9 mouse cellular contexts compared by ENCODE assay signal in genomic region chr1:195241496-195241895, GRCm38 (mm10).
DNase-seq lines count a peak whose midpoint lies in the region; ATAC-seq lines count a peak whose summit lies in the region.
"Had no signal": no experiment of that assay in that cellular context is flagged by ENCODE, and none has a peak within 500 bp of the region (broad histone marks: within the 10 kb centered on the region; RNA-seq: fewer than 3 reads in every experiment).

No protein-coding gene starts in this region.

- no peaks in the 10 kb centered on the region for H3K4me1 ChIP-seq in kidney, embryonic 14.5 days (ENCODE audit: control insufficient read depth, insufficient read depth, low read length)
- H3K4me1 ChIP-seq in embryonic facial prominence, embryonic 10.5 days, result no peaks in the 10 kb centered on the region
- H3K4me1 ChIP-seq: stomach, embryonic 15.5 days had no signal

- 6% methylated on average over 30 of the region's 30 CpGs for WGBS in kidney, embryonic 14.5 days
- WGBS in embryonic facial prominence, embryonic 10.5 days, result 3% methylated on average over 30 of the region's 30 CpGs

- peak; percentile 85 for DNase-seq in kidney, adult 11 months
- peak; percentile 93 for DNase-seq in adrenal gland, adult 8-10 months
- peak; percentile 100 for DNase-seq in embryonic facial prominence, embryonic 10.5 days (ENCODE audit: low spot score)
- DNase-seq in hindlimb bud, embryonic 11.5 days (ENCODE audit: extremely low spot score, low read depth, low spot score), result peak; percentile 100
- DNase-seq in left cerebral cortex, postnatal 4 days, result peak; percentile 97
- peak; percentile 97 for DNase-seq in retina, postnatal 7 days (ENCODE audit: low read depth, low spot score)
- peak; percentile 100 for DNase-seq in urinary bladder, adult 2 months (ENCODE audit: low spot score)

- no peak overlapping the region for H3K4me2 ChIP-seq in kidney, embryonic 14.5 days (replicated peaks; ENCODE audit: low read depth, low read length)
- H3K4me2 ChIP-seq: stomach, embryonic 15.5 days had no signal

- no peaks in the 10 kb centered on the region for H3K27me3 ChIP-seq in kidney, embryonic 14.5 days (ENCODE audit: control insufficient read depth, insufficient read depth, low read length)
- no peaks in the 10 kb centered on the region for H3K27me3 ChIP-seq in embryonic facial prominence, embryonic 10.5 days (replicated peaks; ENCODE audit: low read depth, poor library complexity, severe bottlenecking)
- H3K27me3 ChIP-seq: stomach, embryonic 15.5 days had no signal

- no peaks in the 10 kb centered on the region for H3K36me3 ChIP-seq in kidney, embryonic 14.5 days (ENCODE audit: control insufficient read depth, insufficient read depth, low read length)
- H3K36me3 ChIP-seq in embryonic facial prominence, embryonic 10.5 days (replicated peaks), result no peaks in the 10 kb centered on the region
- H3K36me3 ChIP-seq: stomach, embryonic 15.5 days had no signal

- no peaks in the 10 kb centered on the region for H3K9me3 ChIP-seq in kidney, embryonic 14.5 days (ENCODE audit: control insufficient read depth, low read length)
- H3K9me3 ChIP-seq in embryonic facial prominence, embryonic 10.5 days, result no peaks in the 10 kb centered on the region
- H3K9me3 ChIP-seq: stomach, embryonic 15.5 days had no signal

- intact Hi-C loops in left cerebral cortex, postnatal 4 days (cut with DNase I), result no loop called here

- no peak for ATAC-seq in kidney, embryonic 14.5 days (ENCODE audit: low FRiP score, low TSS enrichment)

- no peak overlapping the region for H3K9ac ChIP-seq in kidney, embryonic 14.5 days (ENCODE audit: low read depth, low read length)
- H3K9ac ChIP-seq: stomach, embryonic 15.5 days had no signal

- no peak overlapping the region for H3K27ac ChIP-seq in kidney, embryonic 14.5 days (ENCODE audit: low read depth, low read length)
- no peak overlapping the region for H3K27ac ChIP-seq in embryonic facial prominence, embryonic 10.5 days (replicated peaks)
- H3K27ac ChIP-seq: stomach, embryonic 15.5 days had no signal

- H3K4me3 ChIP-seq in kidney, embryonic 14.5 days (ENCODE audit: low read length), result no peak overlapping the region
- H3K4me3 ChIP-seq in embryonic facial prominence, embryonic 10.5 days, result no peak overlapping the region
- H3K4me3 ChIP-seq: stomach, embryonic 15.5 days had no signal
